Mouse (Mus musculus): ENCODE data around the gene Eps8. TPM values are rescaled to one million over a fixed set of nuclear protein-coding genes. Genes with fewer than 3 reads are reported as not detected.
A peak's percentile ranks its signal among the peaks of the same experiment; 100 is the strongest.

Eps8 gene
- polyA plus RNA-seq, 1 experiment, result 23.0 TPM

DNA sequence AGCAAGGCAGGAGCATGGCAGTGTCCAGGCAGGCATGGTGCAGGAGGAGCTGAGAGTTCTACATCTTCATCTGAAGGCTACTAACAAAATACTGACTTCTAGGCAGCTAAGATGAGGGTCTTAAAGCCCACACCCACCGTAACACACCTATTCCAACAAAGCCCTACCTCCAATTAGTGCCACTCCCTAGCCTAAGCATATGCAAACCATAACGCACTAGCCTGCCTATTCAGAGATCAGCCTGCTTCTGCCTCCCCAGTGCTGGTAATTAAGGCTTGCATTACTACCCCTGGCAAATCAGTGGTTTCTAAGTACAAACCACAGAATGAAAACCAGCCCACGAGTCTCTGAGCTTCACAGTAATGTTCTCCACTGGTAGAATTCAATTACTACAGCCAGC is 15.2 kb upstream of the Eps8 start:
- TF ChIP-seq CTCF (IDR thresholded peaks at IDR 0.05; ENCODE audit: extremely low read depth, insufficient read depth, low read length) (no peak), POLR2A (IDR thresholded peaks at IDR 0.05; ENCODE audit: extremely low read depth, insufficient read depth, low read length) (no peak)
- Histone ChIP-seq H3K4me3 (ENCODE audit: insufficient read depth, low read length) (no peak overlapping the region), H3K27ac (ENCODE audit: insufficient read depth, low read length) (no peak overlapping the region), H3K4me1 (ENCODE audit: control insufficient read depth, insufficient read depth, low read length) (no peaks in the 10 kb centered on the region)

DNA sequence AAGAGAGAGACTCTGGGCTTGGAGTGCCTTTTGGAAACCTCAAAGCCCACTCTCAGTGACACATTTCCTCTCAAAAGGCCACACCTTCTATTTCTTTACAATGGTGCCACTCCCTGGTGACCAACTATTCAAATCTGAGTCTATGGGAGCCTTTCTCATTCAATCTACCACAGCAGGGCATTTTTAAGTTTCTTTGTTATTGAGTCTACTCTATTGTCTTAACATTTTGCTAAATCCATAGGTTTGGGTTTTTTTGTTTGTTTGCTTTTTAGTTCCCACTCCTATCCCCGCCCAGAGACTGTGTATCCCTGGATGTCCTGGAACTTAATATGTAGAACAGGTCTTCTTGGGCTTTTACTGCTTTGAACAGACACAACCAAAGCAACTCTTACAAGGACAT is 14.8 kb upstream of the Eps8 start:
- TF ChIP-seq POLR2A (IDR thresholded peaks at IDR 0.05; ENCODE audit: extremely low read depth, insufficient read depth, low read length), result no peak
- no peak for TF ChIP-seq CTCF (IDR thresholded peaks at IDR 0.05; ENCODE audit: extremely low read depth, insufficient read depth, low read length)
- Histone ChIP-seq H3K4me3 (ENCODE audit: insufficient read depth, low read length) (no peak overlapping the region), H3K27ac (ENCODE audit: insufficient read depth, low read length) (no peak overlapping the region), H3K4me1 (ENCODE audit: control insufficient read depth, insufficient read depth, low read length) (no peaks in the 10 kb centered on the region)

GRCm38 (mm10) chr6:137668331-137668730 is 13.7 kb upstream of the Eps8 start:
- Histone ChIP-seq H3K4me3 (ENCODE audit: insufficient read depth, low read length) (no peak overlapping the region), H3K27ac (ENCODE audit: insufficient read depth, low read length) (no peak overlapping the region), H3K4me1 (ENCODE audit: control insufficient read depth, insufficient read depth, low read length) (no peaks in the 10 kb centered on the region)
- TF ChIP-seq POLR2A (IDR thresholded peaks at IDR 0.05; ENCODE audit: extremely low read depth, insufficient read depth, low read length), result no peak
- TF ChIP-seq CTCF (IDR thresholded peaks at IDR 0.05; ENCODE audit: extremely low read depth, insufficient read depth, low read length), result no peak

DNA sequence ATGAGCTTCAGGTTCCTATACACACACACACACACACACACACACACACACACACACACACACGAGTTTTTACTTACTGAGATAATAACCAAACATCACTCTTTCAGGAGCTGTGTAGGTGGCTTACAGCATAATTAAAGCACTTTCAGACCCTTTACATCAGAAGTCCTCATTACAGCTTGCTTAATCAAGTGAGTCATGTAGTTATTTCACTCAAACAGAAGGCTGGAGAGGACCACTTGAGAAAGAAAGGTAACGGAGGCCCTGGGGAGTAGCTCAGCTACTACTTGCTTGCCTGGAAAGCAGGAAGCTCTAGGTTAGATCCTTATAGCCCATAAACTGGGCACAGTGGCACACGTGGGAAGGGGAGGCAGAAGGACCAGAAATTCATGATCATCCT is 13.0 kb upstream of the Eps8 start:
- H3K27ac ChIP-seq (ENCODE audit: insufficient read depth, low read length), result no peak overlapping the region
- TF ChIP-seq POLR2A (IDR thresholded peaks at IDR 0.05; ENCODE audit: extremely low read depth, insufficient read depth, low read length) (no peak), CTCF (IDR thresholded peaks at IDR 0.05; ENCODE audit: extremely low read depth, insufficient read depth, low read length) (no peak)
- H3K4me1 ChIP-seq (ENCODE audit: control insufficient read depth, insufficient read depth, low read length), result no peaks in the 10 kb centered on the region
- H3K4me3 ChIP-seq (ENCODE audit: insufficient read depth, low read length), result no peak overlapping the region

GRCm38 (mm10) chr6:137664936-137665335 is 10.3 kb upstream of the Eps8 start:
- H3K4me3 ChIP-seq (ENCODE audit: insufficient read depth, low read length), result no peak overlapping the region
- TF ChIP-seq CTCF (IDR thresholded peaks at IDR 0.05; ENCODE audit: extremely low read depth, insufficient read depth, low read length), result no peak
- H3K4me1 ChIP-seq (ENCODE audit: control insufficient read depth, insufficient read depth, low read length), result peaks cover 1% of the 10 kb centered on the region; the same call in 1 of the 2 replicates
- H3K27ac ChIP-seq (ENCODE audit: insufficient read depth, low read length), result no peak overlapping the region

GRCm38 (mm10) chr6:137661583-137662365 is 7.1 kb upstream of the Eps8 start:
- H3K27ac ChIP-seq (ENCODE audit: insufficient read depth, low read length), result no peak overlapping the region
- H3K4me1 ChIP-seq (ENCODE audit: control insufficient read depth, insufficient read depth, low read length), result peaks cover 1% of the 10 kb centered on the region; the same call in 1 of the 2 replicates
- TF ChIP-seq POLR2A (IDR thresholded peaks at IDR 0.05; ENCODE audit: extremely low read depth, insufficient read depth, low read length), result no peak
- H3K4me3 ChIP-seq (ENCODE audit: insufficient read depth, low read length), result no peak overlapping the region

GRCm38 (mm10) chr6:137658426-137659088 is 3.9 kb upstream of the Eps8 start:
- Histone ChIP-seq H3K27ac (ENCODE audit: insufficient read depth, low read length) (no peak overlapping the region), H3K4me1 (ENCODE audit: control insufficient read depth, insufficient read depth, low read length) (peaks cover 1% of the 10 kb centered on the region; the same call in 1 of the 2 replicates), H3K4me3 (ENCODE audit: insufficient read depth, low read length) (no peak overlapping the region)
- TF ChIP-seq POLR2A (IDR thresholded peaks at IDR 0.05; ENCODE audit: extremely low read depth, insufficient read depth, low read length), result no peak
- TF ChIP-seq CTCF (IDR thresholded peaks at IDR 0.05; ENCODE audit: extremely low read depth, insufficient read depth, low read length), result 0 out of 2 replicates have a peak, but pooled peaks have one; percentile 11

DNA sequence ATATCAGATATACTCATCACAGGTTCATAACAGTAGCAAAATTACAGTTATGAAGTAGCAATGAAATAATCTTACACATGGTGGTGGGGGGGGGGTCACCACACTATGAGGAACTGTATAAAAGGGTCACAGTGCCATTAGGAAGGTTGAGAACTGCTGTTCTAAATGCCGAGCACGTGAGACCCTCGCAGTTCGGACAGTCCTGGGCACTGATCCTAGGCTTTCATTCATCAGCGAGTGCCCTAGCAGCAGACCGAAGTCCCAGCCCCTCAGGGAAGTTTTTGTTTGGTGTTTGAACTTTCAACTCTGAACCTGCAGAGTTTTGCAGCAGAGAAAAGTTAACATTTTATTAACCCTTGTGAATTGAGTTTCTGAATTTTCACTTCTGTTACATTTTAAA is 2.5 kb upstream of the Eps8 start:
- TF ChIP-seq CTCF (IDR thresholded peaks at IDR 0.05; ENCODE audit: extremely low read depth, insufficient read depth, low read length) (no peak), POLR2A (IDR thresholded peaks at IDR 0.05; ENCODE audit: extremely low read depth, insufficient read depth, low read length) (no peak)
- no peak overlapping the region for H3K27ac ChIP-seq (ENCODE audit: insufficient read depth, low read length)
- H3K4me3 ChIP-seq (ENCODE audit: insufficient read depth, low read length), result no peak overlapping the region
- no peaks in the 10 kb centered on the region for H3K4me1 ChIP-seq (ENCODE audit: control insufficient read depth, insufficient read depth, low read length)

DNA sequence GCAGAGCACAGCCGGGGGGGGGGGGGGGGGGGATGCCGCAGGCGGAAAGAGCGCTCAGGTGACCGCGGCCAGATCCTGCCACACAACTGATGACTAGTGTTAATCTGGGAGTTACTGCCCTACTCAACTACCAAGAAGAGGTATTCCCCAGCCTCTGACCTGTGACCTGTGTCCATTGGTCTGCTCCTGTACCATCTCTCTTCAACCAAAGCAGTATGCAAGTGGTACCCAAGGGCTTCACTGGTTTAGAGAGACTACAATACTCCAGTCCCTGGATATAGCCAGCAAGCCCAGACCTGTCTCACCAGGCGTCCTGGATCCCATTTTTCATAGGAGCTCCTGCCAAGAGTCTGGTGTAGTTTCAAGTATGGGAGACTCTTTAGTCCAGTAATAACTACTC is 5.1 kb downstream of the Eps8 start:
- TF ChIP-seq POLR2A (IDR thresholded peaks at IDR 0.05; ENCODE audit: extremely low read depth, insufficient read depth, low read length), result no peak
- TF ChIP-seq CTCF (IDR thresholded peaks at IDR 0.05; ENCODE audit: extremely low read depth, insufficient read depth, low read length), result no peak
- H3K4me1 ChIP-seq (ENCODE audit: control insufficient read depth, insufficient read depth, low read length), result no peaks in the 10 kb centered on the region
- H3K27ac ChIP-seq (ENCODE audit: insufficient read depth, low read length), result no peak overlapping the region
- H3K4me3 ChIP-seq (ENCODE audit: insufficient read depth, low read length), result peak overlapping the region; percentile 49

DNA sequence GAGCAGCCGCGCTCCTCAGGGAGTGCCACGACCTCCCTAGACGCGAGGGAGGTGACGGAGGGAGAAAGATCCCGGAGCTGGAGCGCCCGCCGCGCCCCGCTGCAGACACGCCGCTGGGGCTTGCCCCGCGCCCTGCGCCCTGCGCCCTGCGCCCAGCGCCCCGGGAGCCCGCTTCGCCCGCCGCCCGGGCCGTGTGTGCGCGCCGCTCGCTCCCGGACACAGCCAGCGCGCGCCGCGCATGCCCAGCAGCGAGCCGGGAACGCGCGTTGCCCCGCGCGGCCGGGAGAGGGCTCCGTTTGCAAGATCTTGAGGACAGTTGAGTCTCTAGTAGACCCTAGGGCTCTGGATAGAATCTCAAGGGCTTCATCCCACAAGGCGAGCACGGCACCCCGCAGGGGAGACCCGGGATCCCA is 5.6 kb downstream of the Eps8 start:
- peak overlapping the region; percentile 49 for H3K4me3 ChIP-seq (ENCODE audit: insufficient read depth, low read length)
- TF ChIP-seq POLR2A (IDR thresholded peaks at IDR 0.05; ENCODE audit: extremely low read depth, insufficient read depth, low read length) (no peak), CTCF (IDR thresholded peaks at IDR 0.05; ENCODE audit: extremely low read depth, insufficient read depth, low read length) (no peak; the same call in 1 of the 2 replicates)
- H3K4me1 ChIP-seq (ENCODE audit: control insufficient read depth, insufficient read depth, low read length), result no peaks in the 10 kb centered on the region
- no peak overlapping the region for H3K27ac ChIP-seq (ENCODE audit: insufficient read depth, low read length)

Measured in cortical plate, adult 2 months (tissue).